Mouse (Mus musculus): ENCODE results near the gene Cyct.

- TF ChIP-seq CTCF (IDR thresholded peaks at IDR 0.05 in 2 of 3, conservative IDR thresholded peaks at IDR 0.05 in 1 of 3; ENCODE audit: control insufficient read depth in 1 of 3, insufficient read depth in 1 of 3, low read depth in 2 of 3, low read length in 3 of 3, poor library complexity in 1 of 3, severe bottlenecking in 1 of 3) (no peak), USF1 (IDR thresholded peaks at IDR 0.05; ENCODE audit: low read depth, low read length) (no peak), TBP (IDR thresholded peaks at IDR 0.05; ENCODE audit: low read depth, low read length) (no peak), MAX (IDR thresholded peaks at IDR 0.05; ENCODE audit: low read length) (no peak), SMC3 (IDR thresholded peaks at IDR 0.05; ENCODE audit: low read depth, low read length) (no peak), ZNF384 (IDR thresholded peaks at IDR 0.05; ENCODE audit: low read depth, low read length) (no peak), MXI1 (IDR thresholded peaks at IDR 0.05; ENCODE audit: low read depth, low read length) (no peak), POLR2A (IDR thresholded peaks at IDR 0.05; ENCODE audit: control insufficient read depth in 1 of 2, insufficient read depth in 1 of 2, low read depth in 1 of 2, low read length in 2 of 2, poor library complexity in 1 of 2) (no peak), ZKSCAN1 (IDR thresholded peaks at IDR 0.05; ENCODE audit: low read depth, low read length) (no peak)
These were observed 30.2 kb downstream of the Cyct start for GRCm38 (mm10) chr2:76330081-76330480.
